Mouse (Mus musculus) neural tube, embryonic 13.5 days (tissue): Measurements from ENCODE around the gene Katnbl1. TPM values are rescaled to one million over a fixed set of nuclear protein-coding genes. Genes with fewer than 3 reads are reported as not detected.

Experiments
- ATAC-seq: fragments of 200-750 bp; cut with Nextera tagmentation; 2 replicates; pipeline ENCODE4 v1.8.0; 2017; ENCODE audit warnings: low read depth, mild to moderate bottlenecking, moderate TSS enrichment, moderate library complexity
- H3K27ac ChIP-seq: fragments of 300-500 bp; sonication (generic); replicated peaks from 2 replicates; pipeline ENCODE4 v1.5.1; 2015; ENCODE audit warnings: moderate library complexity, mild to moderate bottlenecking, inconsistent platforms
- H3K27me3 ChIP-seq: fragments of 300-500 bp; sonication (generic); 2 replicates; pipeline ENCODE4 v1.6.1; 2015; ENCODE audit warnings: mild to moderate bottlenecking, inconsistent platforms
- H3K36me3 ChIP-seq: fragments of 300-500 bp; sonication (generic); 2 replicates; pipeline ENCODE4 v1.6.1; 2015; ENCODE audit warnings: mild to moderate bottlenecking, inconsistent platforms
- H3K4me1 ChIP-seq: fragments of 300-500 bp; sonication (generic); replicated peaks from 2 replicates; pipeline ENCODE4 v1.6.1; 2015; ENCODE audit warnings: inconsistent platforms
- H3K4me2 ChIP-seq: fragments of 300-500 bp; sonication (generic); 2 replicates; pipeline ENCODE4 v1.6.1; 2015; ENCODE audit warnings: inconsistent platforms, mild to moderate bottlenecking, moderate library complexity
- H3K4me3 ChIP-seq: fragments of 300-500 bp; sonication (generic); 2 replicates; pipeline ENCODE4 v1.5.1; 2015; ENCODE audit warnings: mild to moderate bottlenecking, inconsistent platforms
- H3K9ac ChIP-seq: fragments of 300-500 bp; sonication (generic); 2 replicates; pipeline ENCODE4 v1.6.1; 2015; ENCODE audit warnings: moderate library complexity, mild to moderate bottlenecking, inconsistent platforms
- H3K9me3 ChIP-seq: fragments of 300-500 bp; sonication (generic); 2 replicates; pipeline ENCODE4 v1.6.1; 2016; ENCODE audit warnings: inconsistent platforms
- WGBS: fragments of 180-500 bp; shearing (Covaris S2); methylation state at CpG from one replicate; pipeline ENCODE4 v1.1.7; 2015; 5-methylcytosine and 5-hydroxymethylcytosine counted together
- polyA plus RNA-seq: library from polyadenylated mRNA; unstranded; fragments of >200 nt; fragmentation: Nextera tagmentation; extraction: Ambion mirVana; gene quantifications from 2 replicates; pipeline ENCODE4 v1.2.1, GENCODE M21; 2015

Katnbl1 gene
- polyA plus RNA-seq, 1 experiment from 2014 or later, result 37.0 TPM

- H3K36me3 ChIP-seq, result peaks cover 19% of the 10 kb centered on the region
- H3K4me2 ChIP-seq, result peak within 1 kb of the TSS; percentile 89
- H3K9me3 ChIP-seq, result no peaks in the 10 kb centered on the region
- peak within 1 kb of the TSS; percentile 86 for H3K4me3 ChIP-seq
- peak within 1 kb of the TSS; percentile 90 for H3K27ac ChIP-seq
- ATAC-seq, result peak; percentile 91
- H3K4me1 ChIP-seq, result peaks cover 14% of the 10 kb centered on the region
- H3K27me3 ChIP-seq, result no peaks in the 10 kb centered on the region
- WGBS, result 2% methylated on average over 46 of the region's 46 CpGs
- peak within 1 kb of the TSS; percentile 85 for H3K9ac ChIP-seq
Observed at GRCm38 (mm10) chr2:112367726-112368673, 11.0 kb upstream of the Katnbl1 start, which contains the start of gene Emc4. Gene Emc4, minus strand, starts transcription at chr2:112368027.

GRCm38 (mm10) chr2:112369941-112370340 is 9.1 kb upstream of the Katnbl1 start:
- Histone ChIP-seq H3K36me3 (no peaks in the 10 kb centered on the region; the same call in 1 of the 2 replicates), H3K9ac (no peak overlapping the region), H3K4me3 (no peak overlapping the region), H3K27ac (no peak overlapping the region), H3K4me2 (no peak overlapping the region), H3K4me1 (peaks cover 14% of the 10 kb centered on the region), H3K27me3 (peaks cover 9% of the 10 kb centered on the region), H3K9me3 (no peaks in the 10 kb centered on the region)
- no peak for ATAC-seq
- 66% methylated on average over 5 of the region's 5 CpGs for WGBS

GRCm38 (mm10) chr2:112373141-112373540 is 5.9 kb upstream of the Katnbl1 start:
- 62% methylated on average over 4 of the region's 4 CpGs for WGBS

GRCm38 (mm10) chr2:112374610-112375009 is 4.4 kb upstream of the Katnbl1 start:
- H3K4me2 ChIP-seq, result no peak overlapping the region
- H3K9me3 ChIP-seq, result no peaks in the 10 kb centered on the region
- H3K27ac ChIP-seq, result no peak overlapping the region
- H3K4me1 ChIP-seq, result no peaks in the 10 kb centered on the region
- no peak for ATAC-seq
- WGBS, result 62% methylated on average over 5 of the region's 5 CpGs
- H3K36me3 ChIP-seq, result no peaks in the 10 kb centered on the region
- no peak overlapping the region for H3K9ac ChIP-seq
- H3K27me3 ChIP-seq, result peaks cover 15% of the 10 kb centered on the region
- H3K4me3 ChIP-seq, result no peak overlapping the region

More at GRCm38 (mm10) chr2:112373141-112373540, 5.9 kb upstream of the Katnbl1 start:
- Histone ChIP-seq H3K27me3 (peaks cover 15% of the 10 kb centered on the region), H3K4me2 (no peak overlapping the region), H3K9me3 (no peaks in the 10 kb centered on the region), H3K4me3 (no peak overlapping the region), H3K4me1 (no peaks in the 10 kb centered on the region), H3K36me3 (no peaks in the 10 kb centered on the region), H3K27ac (no peak overlapping the region), H3K9ac (no peak overlapping the region)
- ATAC-seq, result no peak

- Histone ChIP-seq H3K4me1 (peaks cover 23% of the 10 kb centered on the region), H3K4me2 (peak overlapping the region; percentile 63), H3K9ac (peak overlapping the region; percentile 95), H3K27ac (peak overlapping the region; percentile 90; the same call in 1 of the 2 replicates), H3K27me3 (0 out of 2 replicates have a peak, but pooled peaks cover 5% of the 10 kb centered on the region), H3K9me3 (no peaks in the 10 kb centered on the region), H3K36me3 (no peaks in the 10 kb centered on the region), H3K4me3 (peak overlapping the region; percentile 88)
- 48% methylated on average over 8 of the region's 8 CpGs for WGBS
- no peak for ATAC-seq
Observed at GRCm38 (mm10) chr2:112380131-112380530, 1.1 kb downstream of the Katnbl1 start.

- Histone ChIP-seq H3K36me3 (no peaks in the 10 kb centered on the region), H3K9ac (no peak overlapping the region), H3K27me3 (no peaks in the 10 kb centered on the region), H3K27ac (no peak overlapping the region), H3K4me3 (no peak overlapping the region), H3K9me3 (no peaks in the 10 kb centered on the region), H3K4me1 (peaks cover 23% of the 10 kb centered on the region), H3K4me2 (no peak overlapping the region; the same call in 1 of the 2 replicates)
- no peak for ATAC-seq
- 100% methylated on average over 1 of the region's 1 CpGs for WGBS
Observed at GRCm38 (mm10) chr2:112381219-112381618, 2.2 kb downstream of the Katnbl1 start.

GRCm38 (mm10) chr2:112390843-112391242 is 11.8 kb downstream of the Katnbl1 start:
- no peak overlapping the region for H3K9ac ChIP-seq
- 0 out of 2 replicates have a peak, but pooled peaks cover 8% of the 10 kb centered on the region for H3K4me1 ChIP-seq
- no peak for ATAC-seq
- H3K4me2 ChIP-seq, result no peak overlapping the region
- H3K9me3 ChIP-seq, result no peaks in the 10 kb centered on the region
- 90% methylated on average over 5 of the region's 5 CpGs for WGBS
- H3K4me3 ChIP-seq, result no peak overlapping the region
- H3K27me3 ChIP-seq, result no peaks in the 10 kb centered on the region
- no peak overlapping the region for H3K27ac ChIP-seq
- no peaks in the 10 kb centered on the region for H3K36me3 ChIP-seq

GRCm38 (mm10) chr2:112391346-112392000 is 12.5 kb downstream of the Katnbl1 start:
- no peak overlapping the region for H3K27ac ChIP-seq
- no peaks in the 10 kb centered on the region for H3K36me3 ChIP-seq
- ATAC-seq, result no peak
- H3K9me3 ChIP-seq, result no peaks in the 10 kb centered on the region
- 0 out of 2 replicates have a peak, but pooled peaks cover 8% of the 10 kb centered on the region for H3K4me1 ChIP-seq
- no peak overlapping the region for H3K4me2 ChIP-seq
- WGBS, result 89% methylated on average over 4 of the region's 4 CpGs
- no peak overlapping the region for H3K9ac ChIP-seq
- no peaks in the 10 kb centered on the region for H3K27me3 ChIP-seq
- H3K4me3 ChIP-seq, result no peak overlapping the region

- Histone ChIP-seq H3K4me2 (no peak overlapping the region), H3K4me3 (no peak overlapping the region), H3K9me3 (no peaks in the 10 kb centered on the region), H3K27me3 (no peaks in the 10 kb centered on the region), H3K9ac (no peak overlapping the region), H3K27ac (no peak overlapping the region), H3K36me3 (no peaks in the 10 kb centered on the region), H3K4me1 (0 out of 2 replicates have a peak, but pooled peaks cover 8% of the 10 kb centered on the region)
- ATAC-seq, result no peak
- WGBS, result 94% methylated on average over 1 of the region's 1 CpGs
Observed at GRCm38 (mm10) chr2:112392689-112393088, 13.7 kb downstream of the Katnbl1 start.

- Histone ChIP-seq H3K9me3 (no peaks in the 10 kb centered on the region), H3K9ac (no peak overlapping the region), H3K36me3 (no peaks in the 10 kb centered on the region), H3K27ac (no peak overlapping the region), H3K4me1 (0 out of 2 replicates have a peak, but pooled peaks cover 8% of the 10 kb centered on the region), H3K4me2 (no peak overlapping the region), H3K27me3 (no peaks in the 10 kb centered on the region), H3K4me3 (no peak overlapping the region)
- no peak for ATAC-seq
Observed at GRCm38 (mm10) chr2:112393958-112394357, 14.9 kb downstream of the Katnbl1 start.

GRCm38 (mm10) chr2:112396649-112397048 is 17.6 kb downstream of the Katnbl1 start:
- WGBS, result 72% methylated on average over 1 of the region's 1 CpGs
- no peak overlapping the region for H3K4me3 ChIP-seq
- no peaks in the 10 kb centered on the region for H3K4me1 ChIP-seq
- no peaks in the 10 kb centered on the region for H3K36me3 ChIP-seq
- no peak overlapping the region for H3K27ac ChIP-seq
- no peak overlapping the region for H3K9ac ChIP-seq
- no peak for ATAC-seq
- no peak overlapping the region for H3K4me2 ChIP-seq
- H3K9me3 ChIP-seq, result no peaks in the 10 kb centered on the region
- H3K27me3 ChIP-seq, result no peaks in the 10 kb centered on the region

- no peak overlapping the region for H3K4me3 ChIP-seq
- no peaks in the 10 kb centered on the region for H3K9me3 ChIP-seq
- no peaks in the 10 kb centered on the region for H3K4me1 ChIP-seq
- H3K27me3 ChIP-seq, result no peaks in the 10 kb centered on the region
- no peak overlapping the region for H3K4me2 ChIP-seq
- peaks cover 27% of the 10 kb centered on the region for H3K36me3 ChIP-seq
- no peak overlapping the region for H3K9ac ChIP-seq
- no peak overlapping the region for H3K27ac ChIP-seq
- 95% methylated on average over 3 of the region's 3 CpGs for WGBS
- ATAC-seq, result no peak
Observed at GRCm38 (mm10) chr2:112407030-112407429, 28.0 kb downstream of the Katnbl1 start.
